Mouse (Mus musculus): Measurements from ENCODE around the gene Lhx8.

Lhx8 gene

DNA sequence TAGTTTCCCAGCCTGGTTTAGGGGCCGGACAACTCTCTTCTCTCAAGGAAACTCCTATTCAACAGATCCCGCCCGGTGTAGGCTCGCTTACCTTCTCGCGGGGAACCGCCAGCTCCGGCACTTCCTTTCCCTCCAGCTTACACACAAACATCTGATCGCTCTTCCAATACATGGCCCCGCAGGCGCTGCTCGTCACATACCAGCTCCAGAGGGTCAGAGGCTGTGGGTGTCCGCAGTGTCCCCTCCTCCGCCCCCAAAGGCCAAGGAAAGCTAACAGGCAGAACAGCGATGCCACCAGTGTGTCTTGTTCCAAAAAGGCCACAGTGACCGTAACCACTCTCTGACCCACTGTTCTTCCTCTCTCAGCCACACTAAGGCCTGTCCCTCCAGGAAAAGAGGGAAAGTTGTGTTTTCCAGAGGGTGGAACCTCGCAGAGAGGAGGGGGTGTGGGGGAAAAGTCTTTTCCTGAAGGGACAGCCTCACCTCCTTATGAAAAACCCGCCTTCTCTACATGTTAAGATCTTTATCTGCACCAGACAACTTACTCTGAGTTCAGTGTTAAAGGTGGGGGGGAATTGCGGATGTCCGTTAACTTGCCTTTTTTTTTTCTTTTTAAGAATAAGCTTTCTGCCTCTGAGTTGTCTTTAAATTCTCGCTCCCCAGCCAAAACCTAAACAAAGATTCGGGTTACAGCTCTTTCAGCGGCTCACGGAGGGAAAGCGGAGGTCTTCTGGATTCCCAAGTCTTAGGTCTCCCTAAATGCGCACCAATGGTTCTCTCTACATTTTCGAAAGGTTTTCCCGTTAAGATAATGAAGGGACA is at the start of gene Lhx8:
TSS of gene Lhx8 (minus strand) at position 479 of the 822 bp plus-strand sequence.
- TF ChIP-seq GATA4 (IDR thresholded peaks at IDR 0.05; ENCODE audit: insufficient replicate concordance, low read length) = no peak

DNA sequence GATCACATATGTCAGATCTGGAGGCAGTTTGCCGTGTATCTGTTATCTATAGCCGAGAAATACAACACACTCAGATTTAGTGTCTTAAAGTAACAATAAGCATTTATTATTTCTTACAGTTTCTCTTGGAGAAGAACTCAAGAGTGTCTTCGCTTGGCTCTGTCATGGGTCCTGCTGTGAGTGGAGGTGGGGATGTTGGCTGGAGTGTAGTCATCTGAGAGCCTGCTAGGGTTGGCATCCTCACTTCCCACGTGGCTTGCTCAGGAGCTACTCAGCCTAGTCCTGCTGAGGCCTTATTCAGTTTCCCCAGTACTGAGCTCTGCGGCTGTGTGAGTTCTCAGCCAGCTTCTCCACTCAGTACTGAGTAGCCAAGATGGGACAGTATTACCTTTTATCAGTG is 43.1 kb upstream of the Lhx8 start:
- TF ChIP-seq GATA4 (IDR thresholded peaks at IDR 0.05; ENCODE audit: insufficient replicate concordance, low read length) = no peak

DNA sequence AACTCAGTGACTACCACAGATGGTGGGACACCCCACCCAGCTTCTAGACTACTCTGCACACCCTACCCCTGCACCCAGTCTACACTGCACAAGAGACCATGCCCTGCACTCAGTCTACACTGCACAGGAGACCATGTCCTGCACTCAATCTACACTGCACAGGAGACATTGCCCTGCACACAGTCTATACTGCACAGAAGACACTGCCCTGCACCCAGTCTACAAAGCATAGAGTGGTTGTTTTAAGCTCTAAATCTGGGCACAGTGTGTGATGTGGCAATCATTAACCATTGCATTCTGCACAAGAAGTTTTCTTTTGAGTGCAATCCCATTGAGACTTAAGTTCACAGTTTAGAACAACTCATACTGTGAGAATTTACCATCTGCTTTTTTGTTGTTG is 42.2 kb upstream of the Lhx8 start:
- no peak for TF ChIP-seq GATA4 (IDR thresholded peaks at IDR 0.05; ENCODE audit: insufficient replicate concordance, low read length)

DNA sequence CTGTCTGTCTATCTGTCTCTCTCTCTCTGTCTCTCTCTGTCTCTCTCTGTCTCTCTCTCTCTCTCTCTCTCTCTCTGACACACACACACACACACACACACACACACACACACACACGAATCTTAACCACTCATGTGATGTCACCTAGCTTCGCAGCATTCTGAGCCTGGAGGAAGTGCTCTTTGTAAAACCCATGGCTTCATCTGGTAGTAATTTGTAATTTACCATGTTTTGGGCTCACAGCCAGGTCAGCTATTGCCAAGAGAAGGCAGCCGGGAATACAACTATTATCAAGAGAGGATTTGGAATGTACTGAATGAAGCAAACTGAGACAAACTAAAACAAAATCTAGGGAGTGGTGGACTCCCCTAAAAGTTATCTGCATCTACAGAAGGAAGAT is 36.9 kb upstream of the Lhx8 start:
- TF ChIP-seq GATA4 (IDR thresholded peaks at IDR 0.05; ENCODE audit: insufficient replicate concordance, low read length) = no peak

DNA sequence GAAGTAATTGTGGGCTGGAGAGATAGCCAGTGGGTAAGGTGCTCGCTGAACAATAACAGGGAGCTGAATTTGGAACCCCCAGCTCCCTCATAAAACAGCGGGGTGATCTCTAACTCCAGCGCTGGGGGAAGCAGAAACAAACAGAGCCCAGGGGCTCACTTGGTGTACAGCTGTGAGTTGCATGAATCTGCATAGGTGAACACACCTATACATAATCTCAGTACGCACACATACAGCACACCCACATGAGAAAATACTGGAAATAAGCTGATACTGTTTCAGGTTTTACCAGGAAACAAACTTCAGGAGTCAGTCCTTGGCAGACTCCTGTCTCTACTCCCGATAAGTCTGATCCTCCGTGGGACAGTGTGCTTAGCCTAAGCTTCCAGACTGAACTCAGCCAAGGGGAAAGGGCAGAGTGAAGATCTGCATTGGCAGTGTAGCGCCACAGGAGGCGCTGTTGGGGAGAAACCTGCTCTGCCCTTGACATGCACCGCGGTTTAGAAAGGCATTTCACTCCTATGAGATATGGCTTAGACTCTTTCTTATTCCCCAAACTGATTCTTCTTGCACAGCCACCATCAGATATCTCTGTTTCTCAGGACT is 34.2 kb upstream of the Lhx8 start:
- TF ChIP-seq GATA4 (IDR thresholded peaks at IDR 0.05; ENCODE audit: insufficient replicate concordance, low read length) = no peak

DNA sequence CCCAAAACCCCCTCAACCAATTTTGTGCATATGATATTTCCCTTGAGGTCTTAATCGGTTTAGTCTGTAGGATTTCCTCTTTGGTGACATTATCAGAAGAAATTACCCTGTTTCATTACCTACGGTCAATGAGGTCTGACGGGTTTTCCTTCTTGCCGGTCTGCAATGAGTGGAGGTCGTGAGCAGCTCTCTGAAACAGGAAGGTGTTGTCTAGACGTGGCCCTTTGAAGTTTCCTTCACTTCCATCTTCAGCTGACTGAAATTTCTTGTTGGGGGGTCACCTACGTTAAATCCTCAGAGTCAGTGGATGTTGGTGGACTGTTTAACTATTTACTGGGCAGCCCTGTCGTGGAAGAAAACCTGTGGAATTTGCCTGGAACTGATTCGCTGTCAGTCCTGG is 33.0 kb upstream of the Lhx8 start:
- no peak for TF ChIP-seq GATA4 (IDR thresholded peaks at IDR 0.05; ENCODE audit: insufficient replicate concordance, low read length)

DNA sequence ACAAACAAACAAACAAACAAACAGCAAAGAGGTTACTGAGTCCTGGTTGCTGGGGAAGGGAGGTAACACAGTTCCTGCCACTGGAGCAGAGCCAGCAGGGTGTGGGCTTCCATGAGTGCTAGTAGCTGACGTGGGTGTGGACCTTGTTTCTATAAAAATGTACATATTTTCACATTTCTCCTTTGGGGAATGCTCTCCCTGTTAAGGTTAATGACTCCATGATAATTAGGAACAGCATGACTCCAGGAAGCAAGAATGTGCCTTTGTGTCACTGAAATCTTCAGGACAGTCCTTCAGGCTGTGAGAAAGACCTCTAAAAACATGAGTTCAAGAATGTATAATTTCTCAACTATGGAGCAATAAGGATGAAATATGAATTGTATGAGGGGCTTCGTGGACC is 28.8 kb upstream of the Lhx8 start:
- TF ChIP-seq GATA4 (IDR thresholded peaks at IDR 0.05; ENCODE audit: insufficient replicate concordance, low read length) = no peak

DNA sequence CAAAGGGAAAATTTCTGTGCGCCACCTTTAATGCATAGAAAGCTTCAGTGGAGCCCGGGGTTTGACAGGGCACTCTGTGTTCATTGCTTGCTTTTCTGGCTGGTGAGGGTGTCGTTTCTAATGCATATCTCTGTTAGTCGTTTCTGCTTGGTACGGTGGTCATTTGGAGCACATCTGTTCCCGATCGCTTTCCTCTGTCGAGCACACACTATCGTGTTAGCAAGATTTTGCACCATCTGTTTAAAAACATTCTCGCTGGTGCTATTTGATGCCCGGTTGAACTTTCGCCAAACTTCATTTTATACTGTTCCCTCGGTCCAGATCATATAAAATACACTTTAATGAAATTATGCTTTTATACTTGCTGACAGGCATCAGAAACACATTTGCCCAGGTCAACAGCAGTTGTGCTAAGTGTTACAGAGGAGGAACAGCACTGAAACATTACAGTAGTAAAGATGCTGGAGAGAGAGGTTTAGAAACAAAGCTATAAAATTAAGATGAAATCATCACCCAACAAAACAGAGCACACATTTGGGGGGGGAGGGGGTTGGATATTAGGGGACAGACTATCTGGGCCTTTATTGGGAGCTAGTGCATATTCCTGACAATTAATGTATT is 9.9 kb upstream of the Lhx8 start:
- TF ChIP-seq GATA4 (IDR thresholded peaks at IDR 0.05; ENCODE audit: insufficient replicate concordance, low read length) = no peak

DNA sequence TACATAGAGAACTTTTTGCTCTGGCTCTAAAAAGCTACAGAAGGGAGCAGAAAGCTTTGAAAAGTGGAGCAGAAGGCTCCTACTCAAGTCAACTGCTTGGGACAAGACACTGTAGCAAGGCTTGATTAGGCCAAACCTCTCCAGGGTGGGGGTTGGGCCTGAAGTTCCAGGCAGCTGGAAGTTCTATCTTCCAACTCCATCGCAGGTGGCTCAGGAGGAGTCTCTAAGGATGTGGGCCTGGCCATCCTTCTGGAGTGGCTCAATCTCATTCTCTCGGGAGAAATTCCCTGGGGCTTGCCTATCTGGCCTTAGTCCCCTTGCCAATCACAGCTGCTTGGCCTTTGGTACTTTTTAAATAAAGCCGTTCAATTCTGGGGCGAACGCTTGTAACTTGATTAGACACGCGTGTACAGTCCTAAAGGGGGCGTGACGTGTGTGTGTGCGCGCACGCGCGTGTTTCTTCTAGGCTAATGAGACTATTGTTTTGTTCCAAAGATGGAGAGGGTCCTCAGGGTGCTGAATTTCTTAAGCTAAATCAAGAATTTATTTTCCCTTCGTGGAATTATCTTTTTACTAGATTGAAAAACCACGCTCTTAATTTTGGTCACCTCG is 9.3 kb upstream of the Lhx8 start:
- TF ChIP-seq GATA4 (IDR thresholded peaks at IDR 0.05; ENCODE audit: insufficient replicate concordance, low read length) = no peak

DNA sequence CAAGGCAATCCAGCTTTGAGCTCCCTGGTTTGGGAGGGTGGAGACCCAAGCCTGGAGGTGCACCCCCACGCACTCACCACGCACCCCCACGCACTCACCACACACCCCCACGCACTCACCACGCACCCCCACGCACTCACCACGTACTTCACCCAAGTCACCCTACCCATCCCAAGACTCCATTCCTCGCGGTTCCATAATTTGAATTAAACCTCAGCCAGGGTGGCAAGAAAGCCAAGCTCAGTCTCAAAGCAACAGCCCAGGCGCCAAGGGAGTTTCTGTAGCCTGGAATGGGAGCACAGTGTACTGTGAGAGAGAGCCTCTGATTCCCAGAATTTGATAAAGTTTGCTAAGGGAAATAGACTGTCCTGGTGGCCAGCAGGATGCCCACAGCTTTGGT is 4.3 kb upstream of the Lhx8 start:
- no peak for TF ChIP-seq GATA4 (IDR thresholded peaks at IDR 0.05; ENCODE audit: insufficient replicate concordance, low read length)

DNA sequence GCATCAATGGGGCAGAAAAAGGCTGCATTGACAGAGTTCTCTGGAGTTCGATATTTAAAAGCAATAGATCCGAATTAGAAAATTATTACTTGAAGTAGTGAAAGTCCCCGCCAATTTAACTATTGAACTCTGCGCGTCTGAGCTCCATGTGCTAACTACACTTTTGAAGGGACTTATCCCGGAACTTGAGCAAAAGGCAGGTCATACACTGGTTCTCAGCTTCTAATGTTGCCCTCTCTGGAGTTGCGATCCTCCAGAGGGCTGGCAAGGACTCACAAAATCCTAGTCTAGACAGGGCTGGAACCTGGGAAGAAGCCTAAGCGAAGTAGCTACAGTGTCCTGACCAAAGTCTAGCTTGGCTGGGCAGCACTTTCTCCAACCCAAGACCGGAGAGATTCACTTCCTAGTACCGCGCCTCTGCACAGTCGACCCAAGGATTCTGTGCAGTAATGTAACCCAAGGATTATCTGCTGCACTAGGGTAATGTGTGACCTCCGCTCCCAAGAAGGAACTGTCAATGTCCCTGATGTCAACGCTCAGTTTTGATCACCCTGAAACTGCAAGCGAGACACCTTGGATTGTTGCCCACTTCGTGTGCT is 3.0 kb upstream of the Lhx8 start:
- TF ChIP-seq GATA4 (IDR thresholded peaks at IDR 0.05; ENCODE audit: insufficient replicate concordance, low read length) = no peak

DNA sequence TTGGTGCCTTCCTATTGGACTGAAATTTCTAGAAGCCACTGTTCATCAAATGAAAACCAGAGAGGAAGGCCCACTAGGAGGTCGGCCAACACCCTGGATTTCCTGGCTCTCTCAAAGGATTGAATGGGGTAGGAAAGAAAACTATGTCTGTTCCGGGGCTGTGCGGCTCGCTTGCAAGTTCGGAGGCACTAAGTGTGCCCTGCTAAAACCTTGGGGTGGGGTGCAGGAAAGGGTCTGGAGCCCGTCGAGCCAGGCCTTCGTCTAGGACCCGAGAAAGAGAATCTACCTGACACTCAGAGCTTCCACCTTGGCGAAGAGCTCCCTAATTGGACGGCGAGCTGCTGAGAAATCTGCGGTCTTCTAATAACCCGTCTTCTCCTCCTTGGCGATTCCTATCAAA is 2.5 kb upstream of the Lhx8 start:
- TF ChIP-seq GATA4 (IDR thresholded peaks at IDR 0.05; ENCODE audit: insufficient replicate concordance, low read length) = no peak

DNA sequence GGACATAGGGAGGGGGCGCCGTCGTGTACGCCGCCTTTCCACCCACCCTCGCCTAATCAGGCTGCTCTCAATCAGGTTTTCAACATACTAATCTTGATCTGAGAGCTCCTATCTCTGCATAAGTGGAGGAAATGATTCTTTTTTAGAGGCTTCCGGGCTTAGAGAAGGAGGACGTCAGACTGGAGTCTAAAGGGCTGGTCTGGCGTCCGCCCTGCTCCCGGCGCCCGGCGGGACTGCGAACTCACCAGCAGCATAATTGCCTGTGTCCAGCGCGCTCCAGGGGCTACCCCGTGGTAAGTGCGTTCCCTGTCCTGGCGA is 1.7 kb upstream of the Lhx8 start:
- no peak for TF ChIP-seq GATA4 (IDR thresholded peaks at IDR 0.05; ENCODE audit: insufficient replicate concordance, low read length)

DNA sequence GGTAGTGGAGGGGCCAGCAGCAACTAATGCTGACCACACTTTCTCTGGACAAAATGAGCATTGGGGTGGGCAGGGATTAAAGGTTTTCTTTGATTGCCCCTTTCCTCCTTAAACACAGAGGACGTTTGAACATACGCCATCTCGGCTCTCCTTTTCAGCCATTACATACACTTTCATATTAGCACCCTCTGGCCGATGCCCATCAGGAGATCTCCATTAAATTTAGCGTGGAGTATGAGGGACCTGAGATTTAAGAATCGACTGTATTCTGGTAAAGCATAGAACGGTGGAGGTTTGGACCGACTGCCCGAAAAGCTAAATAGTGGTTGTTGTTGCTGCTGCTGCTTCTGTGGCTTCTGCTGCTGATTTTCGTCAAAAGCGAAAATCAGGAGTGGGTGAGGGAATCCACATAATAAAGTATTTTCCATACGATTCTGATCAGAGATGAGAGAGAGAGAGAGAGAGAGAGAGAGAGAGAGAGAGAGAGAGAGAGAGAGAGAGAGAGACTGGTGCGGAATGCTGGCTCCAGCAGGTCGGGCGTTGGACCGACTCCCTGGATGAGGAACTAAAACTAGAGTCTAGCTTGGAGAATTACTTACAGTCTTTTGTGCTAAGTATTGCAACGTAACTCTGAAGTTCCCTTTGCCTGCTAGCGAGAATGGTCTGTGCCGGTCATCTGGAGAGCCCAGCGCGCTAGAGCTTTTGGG is 1.2 kb upstream of the Lhx8 start:
- TF ChIP-seq GATA4 (IDR thresholded peaks at IDR 0.05; ENCODE audit: insufficient replicate concordance, low read length) = no peak

DNA sequence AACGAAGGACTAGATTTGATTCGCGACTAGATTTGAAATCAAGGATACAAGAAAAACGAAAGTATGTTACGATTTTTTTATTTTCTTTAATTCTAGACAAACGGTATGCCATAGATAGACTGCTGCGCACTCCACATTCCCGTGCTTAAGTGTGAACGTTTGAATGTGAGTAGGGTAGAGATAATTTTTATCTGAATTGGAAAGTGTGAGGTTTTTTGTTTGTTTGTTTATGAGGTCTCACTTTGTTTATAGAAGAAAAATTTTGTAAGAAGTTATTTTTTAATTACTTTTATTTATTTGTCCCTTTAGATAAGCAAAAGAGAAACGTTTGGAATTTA is 513 bp upstream of the Lhx8 start:
- TF ChIP-seq GATA4 (IDR thresholded peaks at IDR 0.05; ENCODE audit: insufficient replicate concordance, low read length) = no peak
